Mouse (Mus musculus): Measurements from ENCODE around the gene Xlr4b.

DNA sequence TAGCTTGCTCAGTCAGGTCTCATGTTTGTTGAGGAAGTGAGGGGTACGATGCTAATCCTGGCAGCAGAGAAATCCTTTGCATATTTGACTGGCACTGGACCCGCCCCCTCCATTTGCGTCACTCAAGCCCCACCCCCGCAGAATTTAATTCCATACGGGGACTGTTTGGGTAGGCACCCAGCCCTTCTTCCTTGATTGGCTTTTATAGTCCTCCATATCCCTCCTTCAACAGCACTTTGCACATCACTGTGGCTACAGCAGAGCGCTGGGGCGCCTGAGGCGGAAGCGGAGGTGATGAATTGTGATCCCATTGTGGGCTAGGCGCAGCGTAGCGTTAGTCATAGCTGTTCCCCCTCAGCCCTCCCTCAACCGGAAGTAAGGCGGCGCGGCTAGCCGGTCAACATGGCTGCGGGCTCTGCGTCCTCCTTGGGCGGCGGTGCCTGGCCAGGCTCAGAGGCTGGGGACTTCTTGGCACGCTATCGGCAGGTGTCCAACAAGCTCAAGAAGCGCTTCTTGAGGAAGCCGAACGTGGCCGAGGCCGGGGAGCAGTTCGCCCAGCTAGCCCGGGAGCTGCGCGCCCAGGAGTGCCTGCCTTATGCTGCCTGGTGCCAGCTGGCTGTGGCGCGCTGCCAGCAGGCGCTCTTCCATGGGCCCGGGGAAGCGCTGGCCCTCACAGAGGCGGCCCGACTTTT is 13.9 kb downstream of the Xlr4b start, which contains the start of gene F8a:
- no peak for TF ChIP-seq CTCF (IDR thresholded peaks at IDR 0.05; ENCODE audit: low read depth)
- no peak for TF ChIP-seq EP300 (IDR thresholded peaks at IDR 0.05; ENCODE audit: low read depth)

Measured in liver, embryonic 14.5 days (tissue).